Mouse (Mus musculus): ENCODE results near the gene Stoml2.

GRCm38 (mm10) chr4:43057654-43058053 lies 26.1 kb upstream of the Stoml2 start:
- TF ChIP-seq CTCF (IDR thresholded peaks at IDR 0.05; ENCODE audit: borderline replicate concordance, insufficient read depth, low read length) (no peak), POLR2A (IDR thresholded peaks at IDR 0.05; ENCODE audit: low read depth, low read length) (no peak)
